ENCODE assay signal across 24 mouse cellular contexts in the genomic region with DNA sequence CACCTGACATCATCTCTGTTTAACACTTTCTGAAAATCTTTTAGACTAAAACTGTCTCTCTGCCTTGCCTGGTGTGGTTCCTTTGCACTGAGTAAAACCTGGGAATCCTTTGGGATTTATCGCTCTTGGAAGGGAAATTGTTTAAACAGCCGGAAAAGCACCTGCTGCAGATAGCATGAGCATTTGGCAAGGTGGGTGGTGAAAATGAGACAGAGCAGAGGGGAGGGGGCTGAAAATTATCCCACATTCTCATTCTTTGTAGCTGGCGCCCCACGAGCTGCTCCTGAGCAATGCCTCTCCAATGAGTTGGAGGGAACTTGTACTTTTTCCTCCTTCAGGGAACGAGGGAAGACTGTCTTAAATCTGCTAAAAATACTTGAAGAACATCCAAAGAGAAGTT. TPM values are rescaled to one million over a fixed set of nuclear protein-coding genes. Genes with fewer than 3 reads are reported as not detected.
A peak's percentile ranks its signal among the peaks of the same experiment; 100 is the strongest.
DNase-seq lines count a peak whose midpoint lies in the region; ATAC-seq and TF ChIP-seq lines count a peak whose summit lies in the region.
"Had no signal": no experiment of that assay in that cellular context is flagged by ENCODE, and none has a peak within 500 bp of the region (broad histone marks: within the 10 kb centered on the region; RNA-seq: fewer than 3 reads in every experiment).

No protein-coding gene starts in this region.

- H3K4me1 ChIP-seq in forebrain, embryonic 14.5 days (ENCODE audit: control insufficient read depth, insufficient read depth, low read length): no peaks in the 10 kb centered on the region
- H3K4me1 ChIP-seq: embryonic facial prominence, embryonic 13.5 days; forebrain, embryonic 15.5 days; heart, embryonic 13.5 days; hindbrain, embryonic 15.5 days; limb, embryonic 15.5 days; liver, embryonic 15.5 days; midbrain, embryonic 12.5 days; neural tube, embryonic 13.5 days had no signal

- H3K9ac ChIP-seq in forebrain, embryonic 14.5 days (ENCODE audit: low read length): no peak overlapping the region
- H3K9ac ChIP-seq: embryonic facial prominence, embryonic 13.5 days; forebrain, embryonic 15.5 days; heart, embryonic 13.5 days; hindbrain, embryonic 15.5 days; limb, embryonic 15.5 days; liver, embryonic 15.5 days; midbrain, embryonic 12.5 days; neural tube, embryonic 13.5 days had no signal

- H3K27me3 ChIP-seq in forebrain, embryonic 14.5 days (replicated peaks; ENCODE audit: control insufficient read depth, insufficient read depth, low read length): no peaks in the 10 kb centered on the region
- H3K27me3 ChIP-seq: embryonic facial prominence, embryonic 13.5 days; forebrain, embryonic 15.5 days; heart, embryonic 13.5 days; hindbrain, embryonic 15.5 days; limb, embryonic 15.5 days; liver, embryonic 15.5 days; midbrain, embryonic 12.5 days; neural tube, embryonic 13.5 days had no signal

- no peaks in the 10 kb centered on the region for H3K36me3 ChIP-seq in forebrain, embryonic 14.5 days (ENCODE audit: control insufficient read depth, insufficient read depth, low read length)
- H3K36me3 ChIP-seq: embryonic facial prominence, embryonic 13.5 days; forebrain, embryonic 15.5 days; heart, embryonic 13.5 days; hindbrain, embryonic 15.5 days; limb, embryonic 15.5 days; liver, embryonic 15.5 days; midbrain, embryonic 12.5 days; neural tube, embryonic 13.5 days had no signal

- WGBS in forebrain, embryonic 14.5 days: 83% methylated on average over 5 of the region's 5 CpGs

- intact Hi-C loops in left cerebral cortex, adult 2 months (cut with DNase I): loop anchor here (1.0 to 2.0 kb wide), 4 partner anchors 23 to 54 kb away; a partner anchor contains a TSS

- peak; percentile 75 for DNase-seq in layer of hippocampus, adult 11-12 months (ENCODE audit: low spot score)
- DNase-seq in layer of hippocampus, adult 8-10 months (ENCODE audit: low spot score in 2 of 2): peak; percentile 67 to 71
- DNase-seq in left cerebral cortex, adult 2 months (ENCODE audit: extremely low spot score in 1 of 2, low spot score in 2 of 2): peak; percentile 42 to 43
- peak; percentile 53 to 63 for DNase-seq in right cerebral cortex, postnatal 10 days (ENCODE audit: low spot score in 2 of 2)
- no peak for DNase-seq in embryo, embryonic 10.5 days (ENCODE audit: low spot score)
- DNase-seq in forebrain, embryonic 14.5 days (ENCODE audit: low spot score): no peak
- no peak for DNase-seq in spleen, postnatal 4 days (ENCODE audit: low spot score in 2 of 2)
- DNase-seq in thymus, postnatal 4 days: no peak
- DNase-seq: adrenal gland, adult 2 months; cerebellum, adult 9-10 months; gastrocnemius, postnatal 10 days; heart, adult 18-20 months; heart, postnatal 36 days; lung, postnatal 10 days; thymus, postnatal 36 days had no signal

- peak overlapping the region; percentile 53; the same call in 1 of the 2 replicates for H3K27ac ChIP-seq in left cerebral cortex, adult 2 months
- H3K27ac ChIP-seq in forebrain, embryonic 14.5 days (ENCODE audit: low read depth, low read length): no peak overlapping the region
- H3K27ac ChIP-seq: embryonic facial prominence, embryonic 13.5 days; forebrain, embryonic 15.5 days; heart, embryonic 13.5 days; hindbrain, embryonic 15.5 days; limb, embryonic 15.5 days; liver, embryonic 15.5 days; midbrain, embryonic 12.5 days; neural tube, embryonic 13.5 days had no signal

- no peak overlapping the region for H3K4me3 ChIP-seq in left cerebral cortex, adult 2 months
- H3K4me3 ChIP-seq in forebrain, embryonic 14.5 days (ENCODE audit: low read depth, low read length): no peak overlapping the region
- H3K4me3 ChIP-seq: embryonic facial prominence, embryonic 13.5 days; forebrain, embryonic 15.5 days; heart, embryonic 13.5 days; hindbrain, embryonic 15.5 days; limb, embryonic 15.5 days; liver, embryonic 15.5 days; midbrain, embryonic 12.5 days; neural tube, embryonic 13.5 days had no signal

- no peak for ATAC-seq in forebrain, embryonic 14.5 days
- ATAC-seq: forebrain, embryonic 15.5 days; intestine, embryonic 16.5 days had no signal

- H3K4me2 ChIP-seq in forebrain, embryonic 14.5 days (ENCODE audit: low read length): no peak overlapping the region
- H3K4me2 ChIP-seq: embryonic facial prominence, embryonic 13.5 days; forebrain, embryonic 15.5 days; heart, embryonic 13.5 days; hindbrain, embryonic 15.5 days; limb, embryonic 15.5 days; liver, embryonic 15.5 days; midbrain, embryonic 12.5 days; neural tube, embryonic 13.5 days had no signal

- no peaks in the 10 kb centered on the region for H3K9me3 ChIP-seq in forebrain, embryonic 14.5 days (replicated peaks; ENCODE audit: control insufficient read depth, low read length)
- H3K9me3 ChIP-seq: embryonic facial prominence, embryonic 13.5 days; forebrain, embryonic 15.5 days; heart, embryonic 13.5 days; hindbrain, embryonic 15.5 days; limb, embryonic 15.5 days; liver, embryonic 15.5 days; midbrain, embryonic 12.5 days; neural tube, embryonic 13.5 days had no signal

- TF ChIP-seq CTCF in left cerebral cortex, adult 2 months (IDR thresholded peaks at IDR 0.05): no peak

RNA-seq across cellular contexts. Expression of a gene that starts 52.1 kb away (rescaled TPM):
- total RNA-seq in layer of hippocampus, adult 8-10 months (2022): 100 to 1,000 TPM; 685 to 865 (median 776) TPM
- total RNA-seq in left cerebral cortex, adult 2 months (2021): 100 to 1,000 TPM; 688 to 716 TPM
- polyA plus RNA-seq in forebrain, embryonic 14.5 days (2014; fragmentation: Nextera tagmentation; extraction: Ambion mirVana): 126 and 153 TPM in 2 replicates

RNA-seq across cellular contexts. Expression of a gene that starts 54.8 kb away (rescaled TPM):
- total RNA-seq in layer of hippocampus, adult 8-10 months (2022): 10 to 100 TPM in 2 of 4 experiments, 1 to 10 TPM in 2; 6.0 to 39.3 (median 21.0) TPM
- 1 to 10 TPM; 5.5 to 7.4 TPM for total RNA-seq in left cerebral cortex, adult 2 months (2021)
- 2.4 and 3.3 TPM in 2 replicates for polyA plus RNA-seq in forebrain, embryonic 14.5 days (2014; fragmentation: Nextera tagmentation; extraction: Ambion mirVana)

RNA-seq across cellular contexts. Expression of a gene that starts 55.5 kb away (rescaled TPM):
- total RNA-seq in layer of hippocampus, adult 8-10 months (2022): 100 to 1,000 TPM; 106 to 112 (median 111) TPM
- total RNA-seq in left cerebral cortex, adult 2 months (2021): 100 to 1,000 TPM in 1 of 2 experiments, 10 to 100 TPM in 1; 99.3 to 102 TPM
- 114 and 131 TPM in 2 replicates for polyA plus RNA-seq in forebrain, embryonic 14.5 days (2014; fragmentation: Nextera tagmentation; extraction: Ambion mirVana)

Comparison
In these comparisons a context has a peak if more than half of its experiments do, and no peak if none do; other contexts are left out.
1. DNase-seq: peak in layer of hippocampus, adult 11-12 months (single experiment), layer of hippocampus, adult 8-10 months (2 of 2), left cerebral cortex, adult 2 months (2 of 2) and right cerebral cortex, postnatal 10 days (2 of 2); none in embryo, embryonic 10.5 days (single experiment), forebrain, embryonic 14.5 days (single experiment), spleen, postnatal 4 days (0 of 2) and thymus, postnatal 4 days (single experiment).